Mouse (Mus musculus) stomach, postnatal 0 days (tissue): ENCODE measurements at regions not wholly inside any gene's neighbourhood (a gene's known extent, or its start where the extent isn't known, plus 50 kb on each side); places are given as distances from the start of the nearest gene placed in this dataset.

ENCODE experiments used
- ATAC-seq: fragments of 200-750 bp; cut with Nextera tagmentation; 2 replicates; pipeline ENCODE4 v1.8.0; 2017; ENCODE audit not compliant: low FRiP score, low TSS enrichment
- DNase-seq: peaks from one replicate; pipeline ENCODE4 v3.0.0-alpha.2; 2016; ENCODE audit warnings: low spot score
- H3K27ac ChIP-seq: fragments of 300-500 bp; sonication (generic); replicated peaks from 2 replicates; pipeline ENCODE4 v1.5.1; 2014; ENCODE audit warnings: mild to moderate bottlenecking, control low read depth
- H3K27me3 ChIP-seq: fragments of 300-500 bp; sonication (generic); 2 replicates; pipeline ENCODE4 v1.6.1; 2014; ENCODE audit warnings: low read length; ENCODE audit not compliant: control insufficient read depth, insufficient read depth
- H3K36me3 ChIP-seq: fragments of 300-500 bp; sonication (generic); 2 replicates; pipeline ENCODE4 v1.6.1; 2014; ENCODE audit warnings: low read length, mixed read lengths; ENCODE audit not compliant: control insufficient read depth, insufficient read depth
- H3K4me1 ChIP-seq: fragments of 300-500 bp; sonication (generic); replicated peaks from 2 replicates; pipeline ENCODE4 v1.6.1; 2014; ENCODE audit warnings: antibody characterized with exemption; ENCODE audit not compliant: control insufficient read depth, insufficient read depth
- H3K4me2 ChIP-seq: fragments of 300-500 bp; sonication (generic); replicated peaks from 2 replicates; pipeline ENCODE4 v1.6.1; 2014; ENCODE audit warnings: low read depth, mild to moderate bottlenecking, control low read depth, moderate library complexity
- H3K4me3 ChIP-seq: fragments of 300-500 bp; sonication (generic); 2 replicates; pipeline ENCODE4 v1.5.1; 2014; ENCODE audit warnings: low read depth, low read length, control low read depth
- H3K9ac ChIP-seq: fragments of 300-500 bp; sonication (generic); 2 replicates; pipeline ENCODE4 v1.6.1; 2014; ENCODE audit warnings: mild to moderate bottlenecking, low read length, control low read depth, mixed read lengths
- H3K9me3 ChIP-seq: fragments of 300-500 bp; sonication (generic); 2 replicates; pipeline ENCODE4 v1.6.1; 2016; ENCODE audit warnings: low read length; ENCODE audit not compliant: control insufficient read depth
- CTCF ChIP-seq: IDR thresholded peaks from 2 replicates; pipeline ENCODE4 v1.5.1; 2016; ENCODE audit warnings: antibody characterized with exemption, low read depth, mild to moderate bottlenecking, moderate library complexity
- EP300 ChIP-seq: optimal IDR thresholded peaks from 2 replicates; pipeline ENCODE3; 2016; ENCODE audit warnings: antibody characterized with exemption
- WGBS: fragments of 180-500 bp; shearing (Covaris S2); extraction: QIAGEN DNeasy Blood & Tissue Kit; methylation state at CpG from one replicate; pipeline ENCODE4 v1.1.7; 2014; 5-methylcytosine and 5-hydroxymethylcytosine counted together

DNA sequence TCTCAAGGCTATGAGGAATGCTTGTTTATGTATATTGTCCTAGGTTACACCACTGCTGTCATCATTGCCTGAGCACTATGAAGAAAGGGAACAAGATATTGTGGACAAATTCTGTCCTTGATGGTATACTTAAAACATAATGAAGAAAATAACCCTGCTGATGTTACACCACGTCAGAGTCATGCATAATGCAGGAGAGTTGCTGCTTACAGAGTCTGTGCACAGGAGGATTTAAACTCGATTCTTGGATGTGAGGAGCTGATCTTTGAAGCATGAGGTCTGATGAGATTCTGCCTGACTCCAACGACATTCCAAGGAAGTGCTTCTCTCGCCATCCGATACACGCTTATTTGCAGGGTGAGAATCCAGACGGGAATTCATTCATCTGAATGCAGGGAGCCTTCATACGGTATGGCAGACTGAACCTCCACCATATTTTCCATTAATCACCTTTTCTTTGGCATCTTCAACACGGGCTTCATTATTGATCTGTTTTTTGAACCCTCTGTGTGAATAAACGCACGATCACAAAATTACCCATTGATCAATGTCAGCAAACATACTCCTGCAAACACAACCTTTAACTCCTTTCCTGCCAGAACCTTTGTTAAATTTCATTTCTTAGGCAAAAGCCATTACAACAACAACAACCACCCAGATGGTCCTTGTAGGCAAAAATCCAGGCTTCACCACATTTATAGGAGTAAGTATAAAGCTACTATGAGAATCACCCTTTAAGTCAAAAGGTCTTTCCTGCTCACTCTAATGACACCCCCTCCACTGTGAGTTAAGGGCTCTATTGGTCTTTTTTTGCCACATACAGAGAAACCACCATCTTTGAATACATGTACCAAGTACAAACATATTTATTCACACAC, 106.9 kb upstream of the Nectin3 start:
- Histone ChIP-seq H3K27me3 (no peaks in the 10 kb centered on the region), H3K4me3 (no peak overlapping the region), H3K27ac (no peak overlapping the region), H3K9me3 (no peaks in the 10 kb centered on the region), H3K36me3 (no peaks in the 10 kb centered on the region), H3K4me2 (no peak overlapping the region), H3K4me1 (no peaks in the 10 kb centered on the region), H3K9ac (no peak overlapping the region)
- 34% methylated on average over 11 of the region's 11 CpGs for WGBS
- DNase-seq (no peak), ATAC-seq (no peak)
- no peak for TF ChIP-seq EP300
- TF ChIP-seq CTCF: no peak

DNA sequence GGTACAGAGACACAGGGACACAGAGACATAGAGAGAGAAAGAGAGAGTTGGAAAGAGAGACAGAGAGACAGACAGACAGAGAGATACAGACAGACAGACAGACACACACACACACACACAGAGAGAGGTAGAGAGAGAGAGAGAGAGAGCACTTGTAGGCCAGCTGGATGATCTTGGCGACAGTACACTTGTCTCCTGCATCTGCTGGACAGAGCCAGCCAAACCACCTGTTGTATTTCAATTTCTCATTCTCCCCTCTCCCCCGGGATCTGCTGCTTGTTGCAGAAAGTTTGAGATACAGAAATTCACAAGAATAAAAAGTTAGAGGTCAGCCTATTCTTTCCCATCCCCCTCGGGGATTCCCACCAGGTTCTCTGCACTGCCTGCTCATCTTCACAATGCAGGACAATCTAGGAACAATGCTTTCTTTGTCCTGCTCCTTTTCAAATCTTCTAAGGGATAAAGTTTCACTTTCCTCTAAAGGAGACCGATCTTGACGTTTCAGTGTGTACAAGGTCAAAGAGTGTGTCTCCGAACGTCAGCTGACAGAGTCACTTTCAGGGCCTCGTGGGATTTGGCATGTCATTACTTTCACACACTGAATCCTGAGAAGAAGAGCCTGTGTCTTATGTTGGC, 94.4 kb upstream of the Nectin3 start:
- H3K4me2 ChIP-seq: no peak overlapping the region
- ATAC-seq (no peak), DNase-seq (no peak)
- H3K9ac ChIP-seq: no peak overlapping the region
- no peaks in the 10 kb centered on the region for H3K9me3 ChIP-seq
- no peak for TF ChIP-seq EP300
- TF ChIP-seq CTCF: no peak
- no peak overlapping the region for H3K4me3 ChIP-seq
- 22% methylated on average over 8 of the region's 8 CpGs for WGBS
- no peaks in the 10 kb centered on the region for H3K27me3 ChIP-seq
- H3K4me1 ChIP-seq: no peaks in the 10 kb centered on the region
- H3K36me3 ChIP-seq: no peaks in the 10 kb centered on the region
- no peak overlapping the region for H3K27ac ChIP-seq

DNA sequence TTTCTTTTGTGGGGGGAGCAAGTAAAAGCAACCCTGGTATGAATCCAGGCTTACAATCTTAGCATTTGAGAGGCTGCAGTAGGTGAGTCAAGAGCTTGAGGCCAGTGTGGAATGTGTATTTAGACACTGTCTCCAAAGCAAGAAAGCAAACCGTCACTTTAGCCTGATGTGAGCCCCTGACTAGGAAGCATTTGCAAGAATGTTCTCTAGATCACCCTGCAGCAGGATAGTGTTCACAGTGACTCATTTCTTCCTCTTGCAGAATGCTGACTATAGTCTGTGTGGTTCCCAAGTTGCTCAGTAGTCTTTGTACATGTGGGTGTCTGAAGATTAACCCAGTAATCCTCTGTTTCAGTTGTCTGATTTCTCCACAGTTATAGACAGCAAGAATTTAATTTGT, 88.7 kb upstream of the Nectin3 start:
- H3K9me3 ChIP-seq: no peaks in the 10 kb centered on the region
- TF ChIP-seq EP300: no peak
- no peak overlapping the region for H3K4me2 ChIP-seq
- DNase-seq (no peak), ATAC-seq (no peak)
- no peak overlapping the region for H3K4me3 ChIP-seq
- H3K36me3 ChIP-seq: no peaks in the 10 kb centered on the region
- no peak overlapping the region for H3K9ac ChIP-seq
- WGBS: 21% methylated on average over 1 of the region's 1 CpGs
- no peaks in the 10 kb centered on the region for H3K27me3 ChIP-seq
- H3K4me1 ChIP-seq: no peaks in the 10 kb centered on the region
- no peak overlapping the region for H3K27ac ChIP-seq

DNA sequence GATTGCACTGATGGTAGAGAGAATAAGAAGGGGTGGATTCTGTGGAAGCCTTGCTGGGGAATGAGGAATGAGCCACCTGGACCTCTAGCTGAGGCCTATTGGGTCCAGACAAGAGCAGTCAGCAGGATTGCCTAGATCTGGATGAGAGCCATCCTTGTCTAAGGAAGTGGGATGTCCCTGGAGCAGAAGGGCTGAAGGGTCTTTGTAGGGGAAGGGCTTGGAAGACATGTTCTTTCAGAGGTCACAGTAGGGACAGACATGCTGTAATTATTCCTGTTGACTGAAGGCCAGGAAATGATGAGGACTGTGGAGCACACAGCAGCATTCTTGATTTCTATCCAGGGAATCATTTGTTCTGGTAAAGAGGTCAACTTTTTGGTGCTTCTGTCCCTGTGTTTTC, 86.2 kb upstream of the Nectin3 start:
- TF ChIP-seq EP300 (no peak), CTCF (no peak)
- no peaks in the 10 kb centered on the region for H3K4me1 ChIP-seq
- no peak overlapping the region for H3K9ac ChIP-seq
- H3K36me3 ChIP-seq: no peaks in the 10 kb centered on the region
- no peak for ATAC-seq
- no peaks in the 10 kb centered on the region for H3K27me3 ChIP-seq
- H3K4me3 ChIP-seq: no peak overlapping the region
- H3K27ac ChIP-seq: no peak overlapping the region
- no peak for DNase-seq
- no peaks in the 10 kb centered on the region for H3K9me3 ChIP-seq
- H3K4me2 ChIP-seq: no peak overlapping the region

DNA sequence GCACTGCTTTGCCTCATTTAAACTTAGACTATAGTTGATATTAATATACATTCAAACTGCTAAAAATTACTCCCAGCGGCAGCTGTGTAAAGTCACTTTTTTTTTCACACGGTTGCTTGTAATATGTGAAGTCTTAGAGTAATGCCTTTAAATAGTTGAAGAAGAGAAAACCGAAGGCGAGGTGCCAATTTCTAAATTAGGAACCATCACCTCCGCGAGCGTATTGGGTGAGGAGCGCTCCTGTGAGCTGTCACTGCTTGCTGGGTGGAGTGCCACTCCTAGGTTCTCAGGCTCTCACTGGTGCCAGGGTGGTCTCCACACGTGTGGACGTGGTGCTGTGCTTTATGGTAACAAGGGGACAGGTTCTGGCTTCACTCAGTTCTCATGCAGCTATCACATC, 82.8 kb upstream of the Nectin3 start:
- Histone ChIP-seq H3K4me2 (no peak overlapping the region), H3K9me3 (no peaks in the 10 kb centered on the region), H3K27ac (no peak overlapping the region), H3K27me3 (no peaks in the 10 kb centered on the region), H3K36me3 (no peaks in the 10 kb centered on the region), H3K4me1 (no peaks in the 10 kb centered on the region), H3K4me3 (no peak overlapping the region), H3K9ac (no peak overlapping the region)
- TF ChIP-seq EP300: no peak
- ATAC-seq (no peak), DNase-seq (no peak)
- WGBS: 60% methylated on average over 10 of the region's 10 CpGs

DNA sequence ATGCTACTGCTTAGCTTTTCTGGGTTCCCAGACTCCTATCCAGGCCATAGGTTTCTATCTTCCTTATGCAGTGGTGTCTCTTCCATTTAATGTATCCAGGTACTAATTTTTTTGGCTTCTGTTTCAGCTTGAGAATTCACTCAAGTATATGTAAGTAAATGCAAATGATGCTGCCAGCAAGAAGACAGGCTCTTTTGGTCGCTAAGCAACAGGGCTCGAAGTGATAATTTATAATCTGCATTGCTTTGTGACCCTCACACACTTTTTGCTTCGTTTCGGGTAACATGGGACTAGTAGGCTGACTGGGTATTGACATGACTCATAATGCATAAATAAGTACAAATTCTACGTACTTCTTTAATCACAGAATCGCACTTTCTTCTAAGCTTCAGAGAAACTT, 75.9 kb upstream of the Nectin3 start:
- ATAC-seq (no peak), DNase-seq (no peak)
- H3K4me1 ChIP-seq: no peaks in the 10 kb centered on the region
- 82% methylated on average over 6 of the region's 6 CpGs for WGBS
- H3K27ac ChIP-seq: no peak overlapping the region
- H3K36me3 ChIP-seq: no peaks in the 10 kb centered on the region
- no peaks in the 10 kb centered on the region for H3K27me3 ChIP-seq
- no peak overlapping the region for H3K4me2 ChIP-seq
- no peaks in the 10 kb centered on the region for H3K9me3 ChIP-seq
- H3K9ac ChIP-seq: no peak overlapping the region
- H3K4me3 ChIP-seq: no peak overlapping the region
- TF ChIP-seq CTCF (no peak), EP300 (no peak)
